Mouse (Mus musculus) thymus, adult 2 months (tissue): ENCODE measurements at regions not wholly inside any gene's neighbourhood (a gene's known extent, or its start where the extent isn't known, plus 50 kb on each side); places are given as distances from the start of the nearest gene placed in this dataset.

Source experiments
- CTCF ChIP-seq: fragments of 200-500 bp; IDR thresholded peaks from 2 replicates; pipeline ENCODE4 v1.5.1; 2012; ENCODE audit warnings: mild to moderate bottlenecking, control low read depth, low read length, moderate library complexity, borderline replicate concordance; ENCODE audit not compliant: control insufficient read depth, poor library complexity, insufficient read depth; ENCODE audit errors: extremely low read depth
- POLR2A ChIP-seq: fragments of 200-500 bp; IDR thresholded peaks from 2 replicates; pipeline ENCODE4 v1.6.1; 2012; ENCODE audit warnings: mild to moderate bottlenecking, low read length, control low read depth, moderate library complexity; ENCODE audit not compliant: control insufficient read depth, poor library complexity, insufficient read depth; ENCODE audit errors: extremely low read depth

DNA sequence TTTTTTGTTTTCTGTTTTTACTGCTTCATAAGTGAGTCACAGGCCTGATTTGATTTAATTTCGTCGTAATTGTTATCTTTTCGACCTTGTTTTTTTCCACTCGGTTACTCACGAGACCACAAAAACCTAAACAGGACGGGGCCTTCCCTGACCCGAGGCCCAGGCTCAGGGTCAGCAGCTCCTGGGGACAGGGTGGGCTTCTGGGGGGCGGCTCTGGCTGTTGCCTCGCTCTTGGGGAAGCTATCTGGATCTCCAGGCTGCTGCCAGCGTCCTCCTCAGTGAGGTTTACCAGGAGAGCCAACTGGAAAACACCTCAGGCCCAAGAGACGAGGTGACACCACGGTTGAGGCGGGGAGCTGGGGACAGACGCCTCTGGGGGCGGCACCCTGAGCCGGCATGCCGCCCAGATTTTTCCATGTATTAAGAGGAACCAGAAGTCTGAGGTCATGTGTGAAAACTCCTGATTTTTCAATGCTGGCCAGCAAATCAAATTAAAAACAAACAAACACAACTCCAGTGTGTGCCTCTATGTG, 71.8 kb upstream of the Tmem189 start:
- no peak for TF ChIP-seq POLR2A
- TF ChIP-seq CTCF: no peak
